Mouse (Mus musculus) olfactory bulb, adult 2 months (tissue): ENCODE results near the gene Asb2.

Experiments
- CTCF ChIP-seq: fragments of 200-500 bp; IDR thresholded peaks from 2 replicates; pipeline ENCODE4 v1.5.1; 2012; ENCODE audit warnings: low read depth, mild to moderate bottlenecking, low read length, moderate library complexity; ENCODE audit not compliant: insufficient read depth
- POLR2A ChIP-seq: fragments of 200-500 bp; IDR thresholded peaks from 2 replicates; pipeline ENCODE4 v1.6.1; 2012; ENCODE audit warnings: mild to moderate bottlenecking, low read depth, low read length, moderate library complexity; ENCODE audit not compliant: insufficient read depth

GRCm38 (mm10) chr12:103310744-103311267 lies 45.0 kb downstream of the Asb2 start, which contains the start of gene Fam181a:
- no peak for TF ChIP-seq CTCF
- no peak for TF ChIP-seq POLR2A
